Mouse (Mus musculus): ENCODE measurements at regions not wholly inside any gene's neighbourhood (a gene's known extent, or its start where the extent isn't known, plus 50 kb on each side); places are given as distances from the start of the nearest gene placed in this dataset.

DNA sequence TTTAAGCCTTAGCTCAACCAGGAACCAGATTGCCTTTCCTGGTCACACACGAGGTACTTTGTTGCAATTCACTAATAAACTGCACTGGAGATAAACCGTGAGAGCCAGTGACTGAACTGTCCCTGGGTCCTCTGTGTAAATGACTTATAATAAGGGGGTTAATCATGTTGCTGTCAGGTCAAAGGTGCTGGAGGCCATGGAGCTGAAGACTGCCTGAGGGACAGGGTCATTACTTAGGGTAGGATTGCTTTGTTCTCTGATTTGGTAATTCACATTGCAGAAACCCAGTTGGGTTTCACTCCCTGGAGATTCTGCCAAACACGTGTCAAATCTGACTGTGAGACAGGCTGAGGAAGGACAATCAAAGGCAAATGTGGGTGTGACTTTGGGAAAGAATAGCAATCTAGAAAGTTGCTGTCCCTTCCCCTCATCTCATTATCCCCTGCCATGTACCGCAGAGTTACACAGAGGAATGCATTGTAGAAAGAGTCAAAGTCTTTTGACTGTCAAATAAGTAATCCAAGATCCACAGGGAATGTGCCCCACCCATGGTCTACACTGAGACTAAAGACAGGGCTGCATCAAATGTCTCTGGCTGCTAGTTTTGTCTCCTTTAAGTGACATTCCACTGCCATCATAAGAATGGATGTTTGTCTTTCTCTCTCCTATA, 51.8 kb upstream of the Fam98a start:
- TF ChIP-seq CTCF (IDR thresholded peaks at IDR 0.05; ENCODE audit: control insufficient read depth, insufficient read depth, insufficient replicate concordance, low read depth, low read length) = no peak
- no peak for TF ChIP-seq POLR2A (IDR thresholded peaks at IDR 0.05; ENCODE audit: control insufficient read depth, low read depth, low read length)

Data from testis, adult 2 months (tissue).